Mouse (Mus musculus): ENCODE measurements around the gene Csf1.
"Not testable (repeated sequence)": the region's sequence is repeated elsewhere in the genome, so short reads cannot be mapped to it uniquely, and the experiment has no call there.

The Csf1 gene

DNA sequence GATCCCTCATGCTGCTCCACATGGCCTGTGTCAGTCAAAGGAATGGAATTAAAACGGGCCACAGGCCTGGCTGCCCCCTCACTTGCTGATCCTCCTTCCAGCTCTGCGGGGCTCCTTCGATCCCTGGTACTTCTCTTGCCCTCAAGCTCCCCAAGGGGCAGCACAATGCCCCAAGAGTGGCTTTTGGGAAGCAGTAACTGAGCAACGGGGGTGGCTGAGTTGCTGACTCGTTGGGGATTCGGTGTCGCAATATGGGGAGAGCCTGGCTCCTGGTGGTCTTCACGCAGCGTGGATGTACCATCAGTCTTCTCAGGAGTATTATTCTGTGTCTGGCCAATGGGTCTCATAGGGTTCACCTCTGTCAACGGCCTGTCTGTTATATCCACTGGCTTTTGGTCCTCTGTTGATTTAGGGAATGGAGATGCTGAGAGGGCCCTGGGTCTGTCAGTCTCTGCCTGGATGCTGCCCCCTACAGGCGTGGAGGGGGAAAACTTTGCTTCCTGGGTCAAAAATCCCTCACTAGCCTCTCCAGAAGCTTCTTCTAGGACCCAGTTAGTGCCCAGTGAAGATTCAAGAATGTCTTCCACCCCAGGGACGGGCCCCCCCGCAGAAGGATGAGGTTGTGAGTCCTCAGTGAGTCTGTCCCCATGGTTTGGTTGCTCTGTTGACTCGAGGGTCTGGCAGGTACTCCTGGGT lies 11.9 kb downstream of the Csf1 start:
- DNase-seq = no peak

DNA sequence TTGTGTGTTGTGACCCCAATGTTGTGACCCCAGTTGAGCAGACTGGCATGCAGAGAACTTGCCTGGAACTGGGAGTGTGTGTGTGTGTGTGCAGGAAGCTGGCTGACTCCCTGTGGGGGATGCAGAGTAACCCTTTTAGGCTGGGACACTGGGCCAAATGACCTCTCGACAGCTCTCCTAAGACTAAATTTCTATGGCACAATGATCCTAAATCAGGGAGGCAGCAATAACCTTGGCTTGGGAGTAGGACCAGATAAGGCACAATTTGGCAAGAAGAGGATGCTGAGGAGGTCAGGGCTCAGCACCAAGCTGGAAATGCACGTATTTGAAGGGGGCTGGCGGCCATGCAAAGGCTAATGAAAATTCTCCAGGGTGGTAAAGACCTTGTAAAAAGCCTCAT lies 14.2 kb downstream of the Csf1 start:
- no peak for DNase-seq

DNA sequence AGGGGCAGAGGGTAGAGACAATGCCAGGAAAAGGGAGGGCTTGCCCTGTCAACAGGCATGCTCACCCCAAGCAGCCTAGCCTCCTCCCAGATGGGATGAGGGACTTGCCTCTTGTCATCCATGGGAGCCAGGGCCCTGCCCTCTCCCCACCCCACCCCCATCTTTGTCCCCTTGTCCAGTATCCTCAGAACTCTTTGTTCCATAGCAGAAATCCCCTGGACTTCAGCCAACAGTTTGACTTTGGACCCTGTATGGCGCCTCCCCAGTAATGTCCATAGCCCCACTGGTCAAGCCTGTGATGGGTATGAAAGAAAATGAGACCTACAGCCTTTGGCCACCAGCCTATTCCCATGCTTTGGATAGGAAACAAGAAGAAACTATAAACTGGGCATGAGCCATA lies 16.6 kb downstream of the Csf1 start:
- no peak for DNase-seq

DNA sequence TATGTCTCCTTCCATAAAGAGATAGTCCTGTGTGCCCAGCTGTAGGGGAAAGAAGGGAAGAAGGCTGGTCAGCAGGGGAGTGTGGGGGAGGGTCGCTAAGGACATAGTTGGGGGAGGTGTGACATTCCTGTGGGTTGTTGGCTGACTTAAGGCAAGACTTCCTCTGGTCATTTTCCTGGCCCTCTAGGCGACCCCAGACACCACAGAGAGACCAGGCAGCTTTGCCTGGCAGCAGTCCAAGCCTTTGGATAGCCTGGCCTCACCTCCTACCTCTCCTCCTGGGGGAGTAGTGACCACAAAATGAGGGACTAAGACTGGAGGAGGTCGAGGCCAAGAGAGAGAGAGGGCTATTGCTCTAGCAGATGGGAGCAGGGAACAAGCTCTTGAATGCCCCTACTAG lies 17.2 kb downstream of the Csf1 start:
- DNase-seq = no peak

DNA sequence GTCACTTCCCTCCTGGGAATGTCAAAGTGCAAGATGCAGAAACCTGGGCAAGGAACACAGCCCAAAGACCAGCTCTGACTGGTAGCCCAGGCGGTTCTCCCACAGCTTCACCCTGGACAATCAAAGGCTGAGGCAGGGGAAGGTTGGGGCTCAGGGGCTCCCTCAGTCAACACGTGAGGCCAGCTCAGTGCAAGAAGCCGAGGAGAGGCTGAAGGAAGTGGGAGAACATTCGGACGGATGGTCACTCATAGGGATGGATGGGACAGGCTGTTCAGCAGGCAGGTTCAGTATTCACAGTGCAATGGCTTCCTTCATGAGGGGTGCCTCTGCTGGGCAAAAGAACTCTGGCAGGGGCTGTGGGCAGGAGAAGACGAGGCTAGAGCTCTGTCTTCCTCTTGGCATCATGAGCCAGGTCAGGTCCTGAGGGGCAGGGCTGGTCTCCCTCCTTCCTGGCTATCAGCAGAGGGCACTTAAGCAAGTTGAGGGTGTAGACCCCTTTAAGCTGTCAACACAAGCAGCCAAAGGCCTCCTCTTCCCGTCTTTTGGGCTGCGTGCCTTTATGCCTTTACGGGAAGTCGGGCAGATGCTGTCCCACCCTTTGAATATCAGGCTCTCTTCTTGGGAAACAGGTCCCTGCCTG lies 18.1 kb downstream of the Csf1 start:
- DNase-seq = no peak

DNA sequence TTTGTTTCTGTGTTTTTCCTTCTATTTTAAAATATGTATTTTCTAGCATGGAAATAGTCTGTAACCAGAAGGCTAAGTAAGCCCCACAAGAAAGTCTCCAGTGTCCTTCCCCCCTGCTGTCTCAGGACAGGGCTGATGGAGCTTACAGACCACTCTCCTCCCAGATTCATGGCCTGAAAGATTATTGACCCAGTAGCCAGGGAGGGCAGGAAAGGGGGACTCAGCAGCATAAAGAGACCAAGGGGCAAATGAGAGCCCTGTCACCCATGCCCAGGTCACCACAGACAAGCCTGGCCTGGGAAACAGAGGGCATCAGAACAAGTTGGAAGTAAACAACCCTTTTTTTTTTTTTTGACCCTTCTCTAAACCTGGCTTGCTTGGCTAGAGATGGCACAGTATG lies 18.9 kb downstream of the Csf1 start:
- no peak for DNase-seq

DNA sequence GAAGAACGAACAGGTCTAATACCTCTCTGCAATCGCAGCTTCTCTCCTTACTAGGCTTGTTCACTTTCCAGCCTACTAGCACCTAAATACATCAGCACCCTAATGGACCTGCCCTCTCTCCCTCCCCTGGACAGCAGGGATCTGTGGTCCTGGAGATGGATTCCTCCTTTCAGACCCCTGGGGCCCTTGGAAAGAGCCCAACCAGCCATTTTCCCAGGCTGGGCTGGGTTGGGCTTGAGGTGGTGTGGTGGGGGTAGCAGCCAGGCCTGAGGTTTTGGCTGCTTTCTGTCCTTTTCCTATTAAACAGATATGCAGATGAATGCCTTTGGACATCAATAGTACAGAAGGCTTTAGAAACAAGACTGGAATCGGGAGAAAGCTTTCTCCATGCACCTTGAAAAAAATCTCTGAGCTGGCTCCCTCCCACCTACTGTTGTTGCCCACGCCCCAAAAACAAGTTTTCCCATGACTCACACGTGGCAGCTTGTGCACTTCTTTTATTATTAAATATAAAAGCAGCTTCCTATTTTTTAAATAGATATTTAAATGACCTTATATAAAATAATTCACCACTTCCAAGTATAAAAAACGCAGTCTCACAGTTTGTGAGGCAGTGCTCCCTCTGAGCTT lies 19.6 kb downstream of the Csf1 start:
- peak; percentile 69 for DNase-seq

DNA sequence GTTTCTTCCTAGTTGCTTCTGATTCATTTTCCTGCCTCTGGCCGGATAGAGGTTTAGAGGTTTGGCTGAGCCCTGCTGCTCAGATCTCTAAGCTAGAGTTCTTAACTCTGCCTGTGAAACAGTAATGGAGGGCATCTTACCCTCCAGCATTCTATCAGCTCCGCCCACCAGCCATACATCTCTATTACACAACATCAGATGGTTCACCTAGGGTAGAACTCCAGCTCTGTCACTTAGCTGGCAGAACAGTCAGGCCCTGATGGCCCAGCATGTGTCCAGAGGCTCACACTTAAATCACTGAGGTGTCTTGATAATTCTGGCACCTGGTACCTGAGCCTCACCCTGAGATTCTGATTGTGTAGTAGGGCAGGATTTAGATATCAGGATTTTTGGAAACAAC lies 20.3 kb downstream of the Csf1 start:
- no peak for DNase-seq

DNA sequence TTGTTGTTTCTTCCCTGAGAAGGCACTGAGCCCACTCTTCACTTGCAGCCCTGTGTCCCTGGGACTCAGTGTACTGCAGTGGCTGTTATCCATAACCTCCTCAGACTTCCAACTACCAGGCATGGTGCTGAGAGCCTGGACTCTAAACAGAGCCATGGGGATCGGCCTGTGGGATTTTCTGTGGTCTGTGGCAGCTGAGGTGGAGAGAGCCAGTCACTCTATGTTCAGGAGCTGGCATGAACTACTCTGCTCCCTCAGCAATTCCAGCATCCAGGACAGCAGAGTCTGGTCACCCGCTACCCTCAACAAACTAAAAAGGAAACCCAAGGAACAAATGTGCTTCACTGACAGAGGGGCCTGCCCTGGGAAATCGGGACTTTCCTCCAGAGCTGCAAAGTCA lies 20.8 kb downstream of the Csf1 start:
- DNase-seq = no peak

DNA sequence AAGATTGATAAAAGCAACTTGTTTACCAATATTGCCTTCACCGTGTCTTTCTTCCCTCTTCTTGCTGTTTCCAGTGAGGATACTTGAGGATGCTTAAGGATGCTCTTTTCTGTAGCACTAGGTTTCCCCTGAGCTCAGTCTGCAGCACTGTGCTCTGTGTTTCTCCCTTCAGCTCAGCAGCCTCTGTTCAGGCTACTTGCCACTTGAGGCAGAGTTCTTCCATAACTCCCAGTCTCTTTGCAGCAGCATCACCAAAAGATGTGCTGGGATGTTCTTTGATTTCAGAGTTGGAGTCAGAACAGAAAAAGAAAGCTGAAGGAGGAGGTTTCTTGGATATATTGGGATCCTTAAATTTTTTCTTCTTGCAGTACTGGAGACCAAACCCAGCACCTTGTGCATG lies 21.6 kb downstream of the Csf1 start:
- DNase-seq = no peak

DNA sequence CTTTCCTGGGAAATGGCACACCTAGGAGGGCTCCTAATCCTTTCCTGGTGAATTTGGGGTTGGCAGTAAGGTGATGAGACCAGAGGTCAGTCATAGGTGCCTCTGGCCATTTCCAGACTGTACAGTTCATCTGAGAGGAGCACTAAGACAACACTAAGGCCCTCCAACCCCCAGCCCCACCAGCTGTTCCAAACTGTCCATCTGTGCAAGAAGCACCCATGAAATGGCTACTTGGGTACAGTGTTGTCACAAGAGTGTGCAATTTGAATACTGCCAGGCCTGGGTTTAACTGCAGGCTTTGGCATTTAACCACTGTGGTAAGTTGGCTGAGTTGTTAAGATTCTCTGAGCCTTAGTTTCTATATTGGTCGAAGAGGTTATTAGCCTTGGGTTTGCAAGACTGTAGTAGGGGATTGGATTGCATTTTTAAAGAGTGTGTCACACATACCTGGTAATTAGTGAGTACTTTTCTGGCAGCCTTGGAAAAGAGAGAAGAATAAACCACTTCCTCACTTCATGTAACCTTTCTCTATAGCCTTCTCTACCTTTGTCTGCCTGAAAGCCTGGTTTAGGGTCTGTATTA lies 22.6 kb downstream of the Csf1 start:
- DNase-seq = no peak

DNA sequence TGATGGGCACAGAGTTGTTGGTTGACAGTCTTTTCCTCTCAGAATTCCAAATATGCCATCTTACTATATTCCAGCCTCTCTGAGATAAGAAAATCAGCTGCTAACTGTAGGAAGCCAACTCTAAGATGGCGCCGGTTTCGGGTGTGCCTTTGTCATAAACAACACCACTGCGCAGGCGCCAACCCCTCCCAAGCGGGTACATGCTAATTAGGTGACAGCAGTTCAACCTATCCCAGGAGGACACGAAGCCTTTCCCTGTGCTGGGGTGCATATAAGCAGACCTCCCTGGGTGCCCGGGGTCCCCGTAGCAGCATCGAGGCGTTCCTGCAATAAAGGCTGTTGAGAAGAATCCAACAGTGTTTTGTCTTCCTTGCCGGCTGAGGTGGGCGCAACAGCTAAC lies 24.6 kb downstream of the Csf1 start:
- not testable (repeated sequence) for DNase-seq

DNA sequence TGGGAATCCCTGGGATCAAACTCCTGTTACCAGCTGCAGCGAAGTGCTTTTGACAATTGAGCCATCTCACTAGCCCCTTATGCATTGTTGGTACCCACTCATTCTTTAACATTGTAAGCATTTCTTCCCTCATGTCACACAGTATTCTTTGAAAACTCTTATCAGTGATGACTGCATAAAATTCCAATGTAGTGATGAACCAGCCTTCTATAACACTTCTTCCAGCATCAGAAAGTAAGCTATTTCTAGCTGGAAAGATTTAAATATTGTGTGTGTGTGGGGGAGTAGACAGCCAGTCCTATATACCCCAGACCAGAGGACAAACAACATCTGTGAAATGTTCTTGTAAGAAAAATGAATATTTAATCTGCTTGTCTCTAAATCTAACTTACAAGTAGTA lies 26.9 kb downstream of the Csf1 start:
- no peak for DNase-seq

DNA sequence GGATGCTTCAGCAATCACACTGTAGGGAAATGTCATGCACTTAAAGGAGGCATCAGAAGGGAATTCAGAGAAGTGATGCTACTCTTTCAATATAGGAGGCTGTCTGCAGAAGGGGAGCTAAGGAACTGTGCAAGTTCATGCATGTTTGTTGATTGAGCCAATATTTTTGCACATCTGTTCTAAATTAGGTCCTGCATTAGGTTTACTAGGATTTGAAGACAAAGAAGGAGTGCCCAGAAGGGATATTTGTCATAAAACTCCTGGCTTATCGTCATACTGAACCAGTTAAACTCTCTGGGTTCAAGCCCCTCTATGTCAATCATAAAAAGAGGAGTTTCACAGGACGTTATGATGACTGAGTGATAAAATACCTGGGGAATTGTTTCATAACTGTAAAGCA lies 30.0 kb downstream of the Csf1 start:
- DNase-seq = no peak

DNA sequence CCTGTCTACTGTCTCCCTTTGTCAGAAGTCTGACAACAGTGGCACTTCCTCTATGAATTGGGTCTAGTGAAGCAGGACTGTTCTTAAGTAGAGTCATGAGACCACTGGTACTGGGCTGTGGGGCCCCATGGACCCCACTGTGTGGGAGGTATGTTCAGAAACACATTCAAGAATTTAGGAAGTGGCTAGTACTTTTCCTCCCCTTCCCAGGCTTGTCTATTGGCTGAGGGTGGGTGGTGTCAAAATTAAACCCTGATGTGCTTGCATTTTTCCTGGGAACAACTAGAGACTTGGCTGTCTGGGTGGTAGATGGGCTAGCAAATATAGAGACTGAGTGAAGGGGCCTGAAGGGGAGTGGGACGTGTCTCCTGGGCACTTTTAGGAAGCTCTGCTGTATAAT lies 31.8 kb downstream of the Csf1 start:
- no peak for DNase-seq

DNA sequence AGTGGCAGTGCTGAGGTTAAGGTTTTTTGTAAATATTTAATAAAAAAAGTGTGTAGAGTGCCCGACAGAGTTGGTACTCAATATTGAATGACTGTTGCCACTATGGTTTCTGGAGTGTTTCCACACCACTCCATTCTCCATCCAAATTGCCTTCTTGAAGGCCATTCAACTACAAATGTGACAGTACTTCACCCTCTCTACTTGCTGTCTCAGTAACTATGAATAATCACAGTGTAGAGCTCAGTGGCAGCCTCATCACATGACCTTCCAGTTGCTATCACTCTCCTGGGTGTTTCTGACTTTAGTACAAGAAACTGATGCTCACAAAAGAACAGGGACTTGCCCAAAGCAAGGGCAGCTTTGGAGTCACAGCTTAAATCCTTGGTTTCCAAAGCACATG lies 44.3 kb downstream of the Csf1 start:
- no peak for DNase-seq

DNA sequence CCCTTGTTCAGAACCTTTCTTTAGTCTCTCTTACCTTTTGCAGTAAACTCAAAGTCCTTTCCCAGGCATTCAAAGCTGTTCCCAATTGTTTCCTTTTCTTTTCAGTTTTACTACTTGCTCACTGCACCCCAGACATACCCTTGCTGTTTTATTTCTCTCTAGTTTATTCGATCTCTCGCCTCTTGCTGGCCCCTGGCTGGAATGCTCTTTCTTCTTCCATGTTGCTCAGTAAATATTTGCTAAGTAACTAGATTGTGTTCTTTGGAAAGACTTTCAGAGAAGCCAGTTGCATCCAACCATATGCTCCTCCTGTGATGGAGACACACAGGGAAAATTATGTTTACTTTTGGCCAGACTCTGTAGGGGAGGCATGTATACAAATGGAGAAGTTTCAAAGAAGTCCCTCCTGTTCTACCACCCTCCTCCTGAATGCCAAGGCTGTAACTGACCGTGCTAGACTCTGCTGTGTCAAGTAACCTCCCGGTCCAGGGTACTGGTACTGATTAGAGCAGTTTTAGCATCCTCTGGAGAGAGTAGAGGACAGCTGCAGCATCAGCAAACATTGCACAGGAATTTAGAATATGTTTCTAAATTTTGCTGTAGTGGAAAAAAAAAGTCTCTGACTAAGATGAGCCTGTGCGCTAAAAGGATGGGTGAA lies 45.9 kb downstream of the Csf1 start:
- no peak for DNase-seq

DNA sequence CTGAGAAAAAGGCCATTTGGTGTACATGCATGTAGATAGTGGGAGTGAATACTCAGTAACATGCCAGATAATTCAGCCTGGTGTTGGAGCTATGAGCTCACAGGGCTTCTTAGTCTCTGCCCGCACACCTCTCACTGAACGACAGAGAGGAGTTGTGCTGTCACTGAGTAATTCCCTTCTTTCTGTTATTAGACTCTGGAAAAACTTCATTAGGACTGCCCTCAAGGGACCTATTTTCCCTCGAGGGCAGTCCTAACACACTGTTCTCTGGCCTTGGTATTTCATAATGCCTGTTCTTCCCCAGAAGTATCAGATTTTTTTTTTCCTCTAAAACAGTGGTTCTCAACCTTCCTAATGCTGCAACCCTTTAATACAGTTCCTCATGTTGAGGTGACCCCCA lies 48.2 kb downstream of the Csf1 start:
- no peak for DNase-seq

DNA sequence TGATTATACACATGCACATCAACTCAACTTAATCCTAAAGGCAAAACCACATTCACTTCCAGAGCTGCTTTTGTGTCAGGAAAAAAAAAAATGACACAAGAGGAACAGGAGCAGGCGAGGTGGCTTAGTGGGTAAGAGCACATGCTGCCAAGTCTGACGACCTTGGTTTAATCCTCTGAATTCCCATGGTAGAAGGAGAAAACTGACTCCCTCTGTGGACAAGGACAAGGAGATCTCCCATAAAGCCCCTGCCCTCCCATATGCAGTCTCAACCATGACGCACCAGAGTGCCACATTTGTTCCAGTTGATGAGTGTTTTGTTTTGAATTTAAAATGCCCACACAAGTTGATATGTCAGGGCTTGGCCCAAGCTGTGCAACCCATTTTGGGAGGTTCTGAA lies 51.1 kb downstream of the Csf1 start:
- DNase-seq = no peak

DNA sequence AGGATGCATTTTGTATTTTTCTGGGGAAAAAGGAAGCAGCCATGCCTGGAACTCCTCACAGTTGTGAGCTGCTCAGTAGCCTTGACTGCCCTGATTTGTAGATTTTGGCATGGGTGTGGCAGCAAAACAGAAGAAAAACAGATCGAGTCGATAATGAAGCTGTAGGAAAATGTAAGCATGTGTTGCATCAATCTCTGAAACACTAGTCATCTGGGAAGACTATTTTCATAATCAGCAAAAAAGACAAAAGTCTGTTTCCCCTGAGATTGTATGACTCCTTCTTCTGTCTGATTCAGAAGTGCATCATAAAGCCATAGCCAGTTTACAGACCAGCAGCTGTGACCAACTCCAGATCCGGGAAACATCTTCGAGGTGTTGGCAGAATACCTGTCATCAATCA lies 53.0 kb downstream of the Csf1 start:
- no peak for DNase-seq

DNA sequence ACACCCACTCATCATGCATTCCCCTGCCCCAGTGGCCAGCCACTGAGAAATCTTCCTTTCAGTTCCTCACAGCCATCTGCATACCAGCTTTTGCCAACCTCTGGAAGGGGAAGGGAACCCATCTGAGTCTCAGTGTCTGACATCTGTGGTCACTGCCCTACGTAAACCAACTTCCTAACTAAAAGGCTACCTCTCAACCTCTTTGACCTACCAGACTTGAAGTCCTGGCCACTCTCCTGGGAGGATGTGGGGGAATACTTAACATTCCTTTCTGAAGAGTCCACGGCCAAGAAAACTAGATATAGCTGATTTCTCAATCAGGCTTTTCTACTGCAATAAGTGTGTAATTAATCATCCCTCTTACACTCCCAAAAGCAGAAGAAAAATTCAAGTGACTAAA lies 54.1 kb downstream of the Csf1 start:
- DNase-seq = no peak

DNA sequence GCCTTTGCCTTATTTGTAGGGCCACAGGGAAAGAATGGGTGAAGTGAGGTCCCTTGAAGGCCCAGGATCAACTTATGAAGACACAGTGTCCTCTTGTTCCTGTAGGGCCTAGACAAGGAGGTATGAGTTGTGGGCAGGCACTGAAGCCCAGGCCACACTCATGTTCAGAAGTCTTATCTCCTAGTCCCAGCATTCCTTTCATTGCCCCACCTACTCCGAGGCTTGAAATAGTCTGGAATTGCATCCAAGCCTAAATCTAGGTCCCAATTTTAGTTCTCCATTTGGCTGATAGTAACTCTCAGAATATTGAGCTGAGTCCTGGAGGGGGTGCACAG lies 55.9 kb downstream of the Csf1 start:
- DNase-seq = no peak

DNA sequence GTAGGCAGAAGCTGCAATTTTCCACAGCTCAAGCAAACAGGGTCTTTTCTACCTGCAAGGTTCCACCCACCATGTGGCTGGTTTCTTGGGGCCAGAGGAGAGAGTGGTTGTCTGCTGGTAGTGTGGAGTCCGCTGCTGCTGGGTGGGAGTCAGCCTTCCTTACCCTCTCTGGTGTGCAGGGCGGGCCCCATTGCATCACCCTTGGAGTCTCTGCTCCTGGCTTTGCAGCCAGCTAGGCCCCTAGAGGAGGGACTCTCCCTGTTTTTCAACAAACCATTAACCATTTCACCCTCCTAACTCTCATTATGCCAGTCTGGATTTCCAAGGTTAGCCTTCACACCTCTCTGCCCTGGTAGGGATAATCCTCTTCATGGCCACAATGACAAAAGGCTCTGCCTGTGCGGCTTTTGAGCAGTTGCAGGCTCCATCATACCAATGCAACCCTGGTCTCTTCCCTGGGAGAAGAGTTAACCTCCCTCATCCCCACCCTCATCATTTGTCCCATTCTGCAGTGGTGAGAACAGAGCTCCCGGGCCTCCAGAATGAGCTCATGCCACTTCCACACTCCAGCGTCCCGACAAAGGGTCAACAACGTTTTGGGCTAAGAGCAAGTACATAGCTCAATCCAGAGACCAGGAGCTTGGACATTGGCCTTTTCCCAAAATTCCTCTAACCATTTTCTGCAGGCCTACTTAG lies 56.4 kb downstream of the Csf1 start:
- no peak for DNase-seq

Measured in lung, postnatal 14 days (tissue).